Mouse (Mus musculus) bone marrow macrophage, adult 2 months (primary cell): ENCODE results near the gene Terb1. TPM values are rescaled to one million over a fixed set of nuclear protein-coding genes. Genes with fewer than 3 reads are reported as not detected.

ENCODE experiments used
- H3K27ac ChIP-seq: 2 replicates; pipeline ENCODE4 v1.5.1; 2012; ENCODE audit warnings: low read depth, low read length; ENCODE audit not compliant: insufficient read depth
- H3K4me1 ChIP-seq: 2 replicates; pipeline ENCODE4 v1.6.1; 2012; ENCODE audit warnings: low read length; ENCODE audit not compliant: control insufficient read depth, insufficient read depth
- H3K4me3 ChIP-seq: 2 replicates; pipeline ENCODE4 v1.5.1; 2012; ENCODE audit warnings: mild to moderate bottlenecking, low read length, moderate library complexity; ENCODE audit not compliant: insufficient read depth
- CTCF ChIP-seq: IDR thresholded peaks from 2 replicates; pipeline ENCODE4 v1.5.1; 2012; ENCODE audit warnings: low read depth, mild to moderate bottlenecking, low read length, moderate library complexity
- POLR2A ChIP-seq: IDR thresholded peaks from 2 replicates; pipeline ENCODE4 v1.6.1; 2012; ENCODE audit warnings: mild to moderate bottlenecking, low read depth, low read length, borderline replicate concordance
- polyA plus RNA-seq: library from polyadenylated mRNA; stranded (reverse); fragments of >200 nt; gene quantifications from 2 replicates; pipeline ENCODE4 v1.2.4, GENCODE M21; 2012; ENCODE audit not compliant: missing spikeins, insufficient read depth, insufficient read length

The Terb1 gene
- polyA plus RNA-seq, 1 experiment = not detected

GRCm38 (mm10) chr8:104414204-104414603, 95.5 kb downstream of the Terb1 start:
- no peaks in the 10 kb centered on the region for H3K4me1 ChIP-seq
- no peak for TF ChIP-seq POLR2A
- TF ChIP-seq CTCF = no peak

GRCm38 (mm10) chr8:104413770-104414169, 95.9 kb downstream of the Terb1 start:
- Histone ChIP-seq H3K4me1 (no peaks in the 10 kb centered on the region), H3K4me3 (no peak overlapping the region), H3K27ac (no peak overlapping the region)
- TF ChIP-seq CTCF (no peak), POLR2A (no peak)

More at GRCm38 (mm10) chr8:104414204-104414603, 95.5 kb downstream of the Terb1 start:
- Histone ChIP-seq H3K4me3 (no peak overlapping the region), H3K27ac (no peak overlapping the region)

GRCm38 (mm10) chr8:104412805-104413532, 96.7 kb downstream of the Terb1 start:
- no peak overlapping the region for H3K27ac ChIP-seq
- TF ChIP-seq POLR2A = no peak

GRCm38 (mm10) chr8:104411972-104412371, 97.7 kb downstream of the Terb1 start:
- Histone ChIP-seq H3K4me3 (no peak overlapping the region), H3K4me1 (no peaks in the 10 kb centered on the region), H3K27ac (no peak overlapping the region)
- TF ChIP-seq CTCF = no peak
- TF ChIP-seq POLR2A = no peak

More at GRCm38 (mm10) chr8:104412805-104413532, 96.7 kb downstream of the Terb1 start:
- Histone ChIP-seq H3K4me3 (no peak overlapping the region), H3K4me1 (no peaks in the 10 kb centered on the region)

- H3K4me1 ChIP-seq = no peaks in the 10 kb centered on the region
- TF ChIP-seq CTCF = no peak
- no peak for TF ChIP-seq POLR2A
- no peak overlapping the region for H3K27ac ChIP-seq
- H3K4me3 ChIP-seq = no peak overlapping the region
Measured at GRCm38 (mm10) chr8:104411468-104411867, 98.2 kb downstream of the Terb1 start.

- Histone ChIP-seq H3K4me1 (no peaks in the 10 kb centered on the region), H3K27ac (no peak overlapping the region), H3K4me3 (no peak overlapping the region)
- no peak for TF ChIP-seq CTCF
- no peak for TF ChIP-seq POLR2A
Measured at GRCm38 (mm10) chr8:104410628-104411273, 99.0 kb downstream of the Terb1 start.

- Histone ChIP-seq H3K4me1 (no peaks in the 10 kb centered on the region), H3K27ac (no peak overlapping the region), H3K4me3 (no peak overlapping the region)
- TF ChIP-seq CTCF (no peak), POLR2A (no peak)
Measured at GRCm38 (mm10) chr8:104408328-104409110, 101.2 kb downstream of the Terb1 start.

GRCm38 (mm10) chr8:104406340-104407128, 103.2 kb downstream of the Terb1 start:
- H3K4me3 ChIP-seq = no peak overlapping the region
- H3K27ac ChIP-seq = no peak overlapping the region
- TF ChIP-seq CTCF = no peak
- no peak for TF ChIP-seq POLR2A

More at GRCm38 (mm10) chr8:104406340-104407128, 103.2 kb downstream of the Terb1 start:
- no peaks in the 10 kb centered on the region for H3K4me1 ChIP-seq
